Mouse (Mus musculus) liver, embryonic 11.5 days (tissue): ENCODE measurements around the gene Foxp2. TPM values are rescaled to one million over a fixed set of nuclear protein-coding genes. Genes with fewer than 3 reads are reported as not detected.

Experiments
- ATAC-seq: fragments of 200-750 bp; cut with Nextera tagmentation; replicated peaks from 2 replicates; pipeline ENCODE4 v1.8.0; 2017; ENCODE audit warnings: moderate number of reproducible peaks, mild to moderate bottlenecking, moderate TSS enrichment, moderate library complexity; ENCODE audit not compliant: low FRiP score
- DNase-seq: peaks from one replicate; pipeline ENCODE4 v3.0.0-alpha.2; 2017; ENCODE audit warnings: low spot score
- H3K27ac ChIP-seq: fragments of 300-500 bp; sonication (generic); 2 replicates; pipeline ENCODE4 v1.5.1; 2014; ENCODE audit warnings: mild to moderate bottlenecking, low read depth, low read length, control low read depth
- H3K27me3 ChIP-seq: fragments of 300-500 bp; sonication (generic); replicated peaks from 2 replicates; pipeline ENCODE4 v1.6.1; 2014; ENCODE audit warnings: low read length, mixed read lengths; ENCODE audit not compliant: control insufficient read depth, insufficient read depth
- H3K36me3 ChIP-seq: fragments of 300-500 bp; sonication (generic); 2 replicates; pipeline ENCODE4 v1.6.1; 2014; ENCODE audit warnings: mild to moderate bottlenecking, low read length, moderate library complexity, mixed read lengths; ENCODE audit not compliant: control insufficient read depth, insufficient read depth
- H3K4me1 ChIP-seq: fragments of 300-500 bp; sonication (generic); replicated peaks from 2 replicates; pipeline ENCODE4 v1.6.1; 2014; ENCODE audit warnings: low read length, mixed read lengths; ENCODE audit not compliant: control insufficient read depth, insufficient read depth
- H3K4me2 ChIP-seq: fragments of 300-500 bp; sonication (generic); 2 replicates; pipeline ENCODE4 v1.6.1; 2014; ENCODE audit warnings: mild to moderate bottlenecking, control low read depth, moderate library complexity
- H3K4me3 ChIP-seq: fragments of 300-500 bp; sonication (generic); 2 replicates; pipeline ENCODE4 v1.5.1; 2014; ENCODE audit warnings: low read depth, low read length, control low read depth
- H3K9ac ChIP-seq: fragments of 300-500 bp; sonication (generic); 2 replicates; pipeline ENCODE4 v1.6.1; 2014; ENCODE audit warnings: low read depth, low read length, control low read depth
- H3K9me3 ChIP-seq: fragments of 300-500 bp; sonication (generic); 2 replicates; pipeline ENCODE4 v1.6.1; 2016; ENCODE audit warnings: low read length, inconsistent platforms, mixed read lengths; ENCODE audit not compliant: control insufficient read depth
- WGBS: fragments of 180-500 bp; shearing (Covaris S2); extraction: QIAGEN DNeasy Blood & Tissue Kit; methylation state at CpG from one replicate; pipeline ENCODE4 v1.1.7; 2014; 5-methylcytosine and 5-hydroxymethylcytosine counted together
- polyA plus RNA-seq: library from polyadenylated mRNA; unstranded; fragments of >200 nt; fragmentation: Nextera tagmentation; extraction: Ambion mirVana; gene quantifications from 2 replicates; pipeline ENCODE4 v1.2.1, GENCODE M21; 2014

Foxp2 gene
- polyA plus RNA-seq, 1 experiment from 2014 or later: 4.9 TPM

- no peak for DNase-seq
- Histone ChIP-seq H3K4me3 (no peak overlapping the region), H3K9me3 (no peaks in the 10 kb centered on the region), H3K36me3 (no peaks in the 10 kb centered on the region), H3K9ac (no peak overlapping the region), H3K4me2 (no peak overlapping the region), H3K4me1 (no peaks in the 10 kb centered on the region), H3K27me3 (no peaks in the 10 kb centered on the region), H3K27ac (no peak overlapping the region)
- WGBS: 72% methylated on average over 1 of the region's 1 CpGs
- no peak for ATAC-seq
These were observed 240.9 kb downstream of the Foxp2 start for GRCm38 (mm10) chr6:15142094-15142493.

- H3K27me3 ChIP-seq: no peaks in the 10 kb centered on the region
- no peaks in the 10 kb centered on the region for H3K4me1 ChIP-seq
- ATAC-seq (no peak), DNase-seq (no peak)
- H3K36me3 ChIP-seq: no peaks in the 10 kb centered on the region
- no peaks in the 10 kb centered on the region for H3K9me3 ChIP-seq
- 73% methylated on average over 3 of the region's 3 CpGs for WGBS
- H3K27ac ChIP-seq: no peak overlapping the region
- H3K9ac ChIP-seq: no peak overlapping the region
- no peak overlapping the region for H3K4me2 ChIP-seq
- H3K4me3 ChIP-seq: no peak overlapping the region
These were observed 250.5 kb downstream of the Foxp2 start for GRCm38 (mm10) chr6:15151619-15152018.

DNA sequence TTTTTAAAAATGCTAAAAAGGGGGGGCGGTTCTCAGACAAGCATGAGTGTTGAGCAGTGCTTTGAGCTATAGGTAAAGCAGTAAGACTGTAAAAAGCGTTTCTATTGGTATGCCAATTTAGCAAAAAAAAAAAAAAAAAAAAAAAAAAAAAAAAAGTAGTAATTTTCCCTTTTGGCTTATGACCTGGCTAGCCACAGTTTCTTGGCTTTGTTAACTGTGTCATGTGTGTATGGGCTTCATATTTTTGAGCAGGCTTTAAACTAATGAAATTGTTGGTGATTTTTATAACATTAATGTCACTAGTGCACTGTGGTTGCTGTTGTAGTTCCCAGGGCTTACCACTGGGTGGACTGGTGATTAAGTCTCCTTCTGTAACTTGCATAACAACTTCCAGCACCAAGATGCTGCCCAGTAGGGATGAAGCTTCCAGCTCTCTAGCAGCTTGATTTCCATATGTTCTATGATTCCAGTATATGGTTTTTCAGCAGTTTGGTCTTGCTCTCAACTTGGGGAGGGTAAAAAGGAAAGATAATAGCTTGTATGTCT is 262.4 kb downstream of the Foxp2 start:
- DNase-seq: no peak
- 73% methylated on average over 2 of the region's 2 CpGs for whole genome bisulfite sequencing

GRCm38 (mm10) chr6:15176754-15177153 is 275.6 kb downstream of the Foxp2 start:
- no peaks in the 10 kb centered on the region for H3K4me1 ChIP-seq
- H3K4me2 ChIP-seq: no peak overlapping the region
- H3K27me3 ChIP-seq: no peaks in the 10 kb centered on the region
- no peaks in the 10 kb centered on the region for H3K9me3 ChIP-seq
- H3K4me3 ChIP-seq: no peak overlapping the region
- H3K9ac ChIP-seq: no peak overlapping the region
- DNase-seq (no peak), ATAC-seq (no peak)
- no peak overlapping the region for H3K27ac ChIP-seq
- H3K36me3 ChIP-seq: no peaks in the 10 kb centered on the region

More for the DNA sequence above, 262.4 kb downstream of the Foxp2 start:
- Histone ChIP-seq H3K9me3 (no peaks in the 10 kb centered on the region), H3K4me3 (no peak overlapping the region), H3K4me2 (no peak overlapping the region), H3K36me3 (no peaks in the 10 kb centered on the region), H3K9ac (no peak overlapping the region), H3K27me3 (no peaks in the 10 kb centered on the region), H3K27ac (no peak overlapping the region), H3K4me1 (no peaks in the 10 kb centered on the region)
- no peak for ATAC-seq

GRCm38 (mm10) chr6:15192877-15193276 is 291.7 kb downstream of the Foxp2 start:
- DNase-seq (no peak), ATAC-seq (no peak)
- Histone ChIP-seq H3K27ac (no peak overlapping the region), H3K9me3 (no peaks in the 10 kb centered on the region), H3K9ac (no peak overlapping the region), H3K4me1 (no peaks in the 10 kb centered on the region), H3K4me2 (no peak overlapping the region), H3K4me3 (no peak overlapping the region), H3K36me3 (no peaks in the 10 kb centered on the region), H3K27me3 (no peaks in the 10 kb centered on the region)
- WGBS: 70% methylated on average over 5 of the region's 5 CpGs

DNA sequence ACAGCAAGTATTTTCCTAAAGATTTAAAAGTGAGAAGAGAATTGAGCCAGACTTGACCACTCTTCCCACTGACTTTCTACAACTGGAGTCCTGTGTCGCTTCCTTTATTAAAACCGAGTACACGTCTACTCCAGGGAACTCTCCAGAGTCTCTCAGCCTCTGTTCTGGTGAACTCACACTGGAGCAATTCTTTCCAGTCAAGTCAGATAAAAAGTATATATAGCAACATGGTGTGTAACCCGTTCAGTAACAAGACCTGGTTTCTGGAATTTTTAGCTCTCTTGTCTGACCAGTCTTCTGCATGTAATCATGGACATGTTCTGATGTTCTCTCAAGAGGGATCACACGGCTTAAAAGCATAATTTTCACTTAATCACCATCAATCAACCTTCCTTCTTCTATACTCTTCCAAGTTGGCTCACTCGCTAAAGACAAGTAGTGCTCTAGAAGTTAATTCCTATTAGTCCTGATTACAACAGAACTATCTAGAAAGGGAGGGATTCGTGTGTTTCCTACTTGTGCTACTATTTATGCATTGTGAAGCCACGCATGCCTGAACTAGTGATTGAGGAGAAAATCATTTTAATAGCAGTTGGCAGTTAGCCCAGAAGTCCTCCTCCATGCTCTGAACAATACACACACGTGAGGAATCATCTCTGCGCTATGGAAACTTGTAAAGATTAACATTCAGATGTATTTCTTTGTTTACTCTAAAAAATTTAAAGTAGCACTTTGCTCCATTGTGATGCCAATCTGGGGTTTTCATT is 341.2 kb downstream of the Foxp2 start:
- H3K27me3 ChIP-seq: no peaks in the 10 kb centered on the region
- no peak overlapping the region for H3K4me3 ChIP-seq
- no peaks in the 10 kb centered on the region for H3K36me3 ChIP-seq
- WGBS: 70% methylated on average over 10 of the region's 10 CpGs
- no peak for ATAC-seq
- H3K27ac ChIP-seq: no peak overlapping the region
- H3K4me1 ChIP-seq: no peaks in the 10 kb centered on the region
- DNase-seq: no peak
- no peaks in the 10 kb centered on the region for H3K9me3 ChIP-seq
- no peak overlapping the region for H3K9ac ChIP-seq
- H3K4me2 ChIP-seq: no peak overlapping the region

DNA sequence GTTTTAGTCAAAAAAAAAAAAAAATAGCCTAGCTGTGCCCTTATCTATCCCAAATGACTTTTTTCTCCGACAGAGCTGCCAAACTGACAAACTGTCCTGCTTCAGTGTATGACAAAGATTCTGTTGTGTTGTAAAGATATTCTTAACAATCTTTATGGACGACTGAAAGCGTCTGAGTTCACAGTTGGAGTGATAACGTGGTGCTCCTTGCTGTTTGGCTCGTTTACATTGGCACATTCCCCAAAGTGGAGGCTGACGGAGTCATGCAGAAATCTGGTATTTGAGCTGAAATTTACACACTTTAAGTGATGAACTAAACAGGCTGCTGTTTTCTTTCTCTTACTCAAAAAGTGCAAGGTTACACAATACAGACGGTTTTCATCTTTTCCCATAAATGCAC is 356.2 kb downstream of the Foxp2 start:
- H3K4me3 ChIP-seq: no peak overlapping the region
- no peak overlapping the region for H3K27ac ChIP-seq
- no peak for DNase-seq
- H3K36me3 ChIP-seq: no peaks in the 10 kb centered on the region
- no peak for ATAC-seq
- H3K9me3 ChIP-seq: no peaks in the 10 kb centered on the region
- no peaks in the 10 kb centered on the region for H3K27me3 ChIP-seq
- no peak overlapping the region for H3K9ac ChIP-seq
- H3K4me1 ChIP-seq: no peaks in the 10 kb centered on the region
- 30% methylated on average over 7 of the region's 7 CpGs for WGBS
- no peak overlapping the region for H3K4me2 ChIP-seq

GRCm38 (mm10) chr6:15257893-15258292 is 356.7 kb downstream of the Foxp2 start:
- H3K9ac ChIP-seq: no peak overlapping the region
- no peaks in the 10 kb centered on the region for H3K9me3 ChIP-seq
- H3K27ac ChIP-seq: no peak overlapping the region
- no peak for ATAC-seq
- H3K36me3 ChIP-seq: no peaks in the 10 kb centered on the region
- H3K4me3 ChIP-seq: no peak overlapping the region
- no peaks in the 10 kb centered on the region for H3K4me1 ChIP-seq
- no peak overlapping the region for H3K4me2 ChIP-seq
- 67% methylated on average over 6 of the region's 6 CpGs for WGBS
- DNase-seq: no peak
- H3K27me3 ChIP-seq: no peaks in the 10 kb centered on the region

- 80% methylated on average over 2 of the region's 2 CpGs for WGBS
These were observed 367.0 kb downstream of the Foxp2 start for GRCm38 (mm10) chr6:15268136-15268535.

More at GRCm38 (mm10) chr6:15268136-15268535, 367.0 kb downstream of the Foxp2 start:
- H3K9ac ChIP-seq: no peak overlapping the region
- ATAC-seq: no peak
- no peak overlapping the region for H3K27ac ChIP-seq
- DNase-seq: no peak
- no peak overlapping the region for H3K4me2 ChIP-seq
- H3K4me3 ChIP-seq: no peak overlapping the region
- no peaks in the 10 kb centered on the region for H3K4me1 ChIP-seq
- H3K9me3 ChIP-seq: no peaks in the 10 kb centered on the region
- H3K27me3 ChIP-seq: no peaks in the 10 kb centered on the region
- no peaks in the 10 kb centered on the region for H3K36me3 ChIP-seq
